9 mouse cellular contexts compared by ENCODE assay signal in the genomic region with DNA sequence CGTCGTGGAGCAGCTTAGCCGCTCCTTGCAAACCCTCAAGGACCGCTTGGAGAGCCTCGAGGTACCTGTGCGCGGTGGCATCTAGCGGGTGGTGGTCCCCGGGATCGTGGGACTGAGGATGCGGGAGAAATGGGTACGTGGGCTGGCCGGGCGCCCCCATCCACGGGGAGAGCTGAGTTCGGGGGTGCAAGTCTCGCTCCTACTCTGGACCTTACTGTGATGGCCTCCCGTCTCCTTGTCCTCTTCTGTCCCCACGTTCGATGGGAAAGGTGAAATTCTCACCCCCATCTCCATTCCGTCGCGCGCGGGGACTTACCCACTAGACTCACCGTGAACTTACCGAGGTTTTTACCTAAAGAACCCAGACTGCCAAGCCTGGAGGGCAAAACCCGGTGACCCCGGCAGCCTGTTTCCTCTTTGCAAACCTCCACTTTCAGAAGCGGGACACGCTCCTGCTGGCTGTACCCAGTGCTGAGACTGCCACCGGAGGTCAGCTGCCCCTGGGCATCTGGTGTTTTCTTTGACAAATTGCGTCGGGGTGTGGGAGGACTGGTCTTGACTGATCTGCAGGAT. TPM values are rescaled to one million over a fixed set of nuclear protein-coding genes. Genes with fewer than 3 reads are reported as not detected.
DNase-seq lines count a peak whose midpoint lies in the region; ATAC-seq lines count a peak whose summit lies in the region.
"Had no signal": no experiment of that assay in that cellular context is flagged by ENCODE, and none has a peak within 500 bp of the region (broad histone marks: within the 10 kb centered on the region; RNA-seq: fewer than 3 reads in every experiment).

No protein-coding gene starts in this region.

- no peaks in the 10 kb centered on the region for H3K36me3 ChIP-seq in forebrain, embryonic 15.5 days
- no peaks in the 10 kb centered on the region for H3K36me3 ChIP-seq in midbrain, embryonic 12.5 days

- peak; percentile 33 to 44 for DNase-seq in cerebellum, postnatal 10 days
- no peak for DNase-seq in cerebellum, adult 11 months
- DNase-seq in 3134 (ENCODE audit: extremely low read depth, insufficient read length, low spot score) = peak; percentile 9
- DNase-seq in adrenal gland, postnatal 25 days = no peak
- no peak for DNase-seq in spleen, postnatal 36 days (ENCODE audit: low spot score in 2 of 2)
- no peak for DNase-seq in spleen, postnatal 10 days (ENCODE audit: low spot score in 2 of 2)

- peak overlapping the region; percentile 46 for H3K4me3 ChIP-seq in forebrain, embryonic 15.5 days
- peak overlapping the region; percentile 42 for H3K4me3 ChIP-seq in midbrain, embryonic 12.5 days

- WGBS in forebrain, embryonic 15.5 days = 2% methylated on average over 34 of the region's 34 CpGs
- under 1% methylated on average over 34 of the region's 34 CpGs for WGBS in midbrain, embryonic 12.5 days

- H3K9ac ChIP-seq in forebrain, embryonic 15.5 days (replicated peaks) = peak overlapping the region; percentile 37
- H3K9ac ChIP-seq in midbrain, embryonic 12.5 days (replicated peaks) = peak overlapping the region; percentile 49
- H3K9ac ChIP-seq: liver, embryonic 14.5 days had no signal

- peaks cover 20% of the 10 kb centered on the region; the same call in 1 of the 2 replicates for H3K27me3 ChIP-seq in forebrain, embryonic 15.5 days
- H3K27me3 ChIP-seq in midbrain, embryonic 12.5 days = peaks cover 70% of the 10 kb centered on the region

- ATAC-seq in forebrain, embryonic 15.5 days (replicated peaks) = no peak
- ATAC-seq in midbrain, embryonic 12.5 days (ENCODE audit: low FRiP score, low read depth) = no peak

- no peaks in the 10 kb centered on the region for H3K9me3 ChIP-seq in forebrain, embryonic 15.5 days
- H3K9me3 ChIP-seq in midbrain, embryonic 12.5 days = no peaks in the 10 kb centered on the region

- peak overlapping the region; percentile 51 for H3K4me2 ChIP-seq in forebrain, embryonic 15.5 days (replicated peaks)
- peak overlapping the region; percentile 56 for H3K4me2 ChIP-seq in midbrain, embryonic 12.5 days (replicated peaks)

- H3K27ac ChIP-seq in forebrain, embryonic 15.5 days (replicated peaks) = no peak overlapping the region
- peak overlapping the region; percentile 21; the same call in 1 of the 2 replicates for H3K27ac ChIP-seq in midbrain, embryonic 12.5 days (replicated peaks)
- H3K27ac ChIP-seq: liver, embryonic 14.5 days had no signal

- peaks cover 48% of the 10 kb centered on the region for H3K4me1 ChIP-seq in forebrain, embryonic 15.5 days
- H3K4me1 ChIP-seq in midbrain, embryonic 12.5 days = peaks cover 44% of the 10 kb centered on the region

RNA-seq across cellular contexts. Expression of a gene that starts 0.8 kb away (rescaled TPM):
- polyA plus RNA-seq in forebrain, embryonic 15.5 days (2015; fragmentation: Nextera tagmentation; extraction: Ambion mirVana) = 1.7 and 3.4 TPM in 2 replicates
- polyA plus RNA-seq in midbrain, embryonic 12.5 days (2016; fragmentation: Nextera tagmentation; extraction: Ambion mirVana) = 1.8 and 2.4 TPM in 2 replicates
- total RNA-seq in adrenal gland, postnatal 25 days (2021) = 0.48 and 0.70 TPM in 2 replicates

Comparison
In these comparisons a context has a peak if more than half of its experiments do, and no peak if none do; other contexts are left out.
1. DNase-seq: peak in cerebellum, postnatal 10 days (2 of 2) and 3134 (single experiment); none in cerebellum, adult 11 months (single experiment), adrenal gland, postnatal 25 days (single experiment), spleen, postnatal 36 days (0 of 2) and spleen, postnatal 10 days (0 of 2).